Mouse (Mus musculus) CD4-positive naive resting alpha-beta T cell, adult 57 days (primary cell): ENCODE measurements around the gene Zfp503. TPM values are rescaled to one million over a fixed set of nuclear protein-coding genes. Genes with fewer than 3 reads are reported as not detected.

ENCODE experiments used
- total RNA-seq: library from RNA; stranded (reverse); gene quantifications from one replicate; pipeline ENCODE4 v1.2.4, GENCODE M21; 2023

The Zfp503 gene
- 0.56 TPM for total RNA-seq

GRCm38 (mm10) chr14:21989291-21989913, at the start of gene Zfp503:
Gene Zfp503 (minus strand): TSS chr14:21989601.

GRCm38 (mm10) chr14:22019252-22019948, 30.0 kb upstream of the Zfp503 start, which contains the start of gene Lrmda:
Gene Lrmda (plus strand): TSS chr14:22019712.

Other genes with a start within 250 kb of the Zfp503 start
- gene Samd8, start 239.1 kb downstream of the Zfp503 start, total RNA-seq = 41.2 TPM
- not detected for gene Dusp13, start 238.4 kb downstream of the Zfp503 start, total RNA-seq
- 128 TPM for gene Vdac2, start 164.4 kb downstream of the Zfp503 start, total RNA-seq
- 11.0 TPM for gene Comtd1, start 140.6 kb downstream of the Zfp503 start, total RNA-seq
- not detected for gene Lrmda, start 30.1 kb upstream of the Zfp503 start, total RNA-seq